Mouse (Mus musculus) embryonic stem cell, embryonic (primary cell): ENCODE results near the gene Setd3.

Source experiments
- CTCF ChIA-PET, 4 experiments: fragments of 300-600 bp in 2 of 4; fragments of 350-600 bp in 2 of 4; sonication (Branson Sonifier 250); formaldehyde crosslinking; loops; one replicate each; lab custom pipeline; 2022; ENCODE audit warnings: inconsistent platforms in 2 of 4; lab: Charles Lee
- POLR2A ChIA-PET, 4 experiments: fragments of 300-600 bp in 2 of 4; fragments of 350-600 bp in 2 of 4; sonication (Branson Sonifier 250); formaldehyde crosslinking; loops; one replicate each; lab custom pipeline; 2022; ENCODE audit warnings: antibody characterized with exemption in 4 of 4, inconsistent platforms in 1 of 4; lab: Charles Lee

Gene Setd3

DNA sequence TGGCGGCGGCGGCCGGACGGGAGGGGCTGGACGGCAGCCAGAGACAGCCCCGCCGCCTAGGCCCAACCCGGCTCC is at the start of gene Setd3:
Gene Setd3 (minus strand): TSS at position 69 of the 75 bp plus-strand sequence.
- ChIA-PET POLR2A (interaction anchor here in 3 of 4 experiments (0.6 to 10.1 kb wide), 45 partner anchors 8 to 376 kb away, joined by 3 to 92 read pairs (median 4); partner anchors contain the start of genes Cyp46a1 (in 2 of the 3), Ccdc85c (in 1 of the 3) and Evl (in 1 of the 3)), CTCF (interaction anchor here in 2 of 4 experiments (0.6 to 1.5 kb wide), 5 partner anchors 10 to 527 kb away, joined by 3 to 4 read pairs (median 3); no protein-coding TSS in a partner anchor)

DNA sequence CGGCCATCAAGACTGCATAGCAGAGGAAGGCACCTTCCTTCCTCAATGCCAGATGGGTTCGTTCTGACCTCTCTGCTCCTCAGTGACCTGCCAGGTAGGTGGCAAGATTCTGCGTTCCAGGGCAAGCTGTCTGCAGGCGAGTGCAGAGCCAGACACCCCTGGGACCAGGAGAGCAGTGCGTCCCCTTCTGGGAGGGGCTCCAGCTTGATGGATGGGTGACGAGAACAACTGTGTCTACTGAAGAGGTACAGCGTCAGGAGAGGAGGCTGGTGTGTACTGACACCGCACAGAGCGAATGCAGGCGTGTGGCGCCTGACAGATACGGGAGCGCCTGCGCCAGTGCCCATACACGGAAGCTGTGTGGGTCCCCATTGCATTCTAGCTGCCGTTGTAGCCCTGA is 48.4 kb upstream of the Setd3 start:
- CTCF ChIA-PET: interaction anchor here in 2 of 4 experiments (0.5 to 1.8 kb wide), 5 partner anchors 10 to 1865 kb away, joined by 3 to 8 read pairs (median 3); no protein-coding TSS in a partner anchor
- POLR2A ChIA-PET: interaction anchor here in 1 of 4 experiments (0.9 to 1.2 kb wide), 2 partner anchors 36 to 48 kb away, joined by 3 read pairs; no protein-coding TSS in a partner anchor

DNA sequence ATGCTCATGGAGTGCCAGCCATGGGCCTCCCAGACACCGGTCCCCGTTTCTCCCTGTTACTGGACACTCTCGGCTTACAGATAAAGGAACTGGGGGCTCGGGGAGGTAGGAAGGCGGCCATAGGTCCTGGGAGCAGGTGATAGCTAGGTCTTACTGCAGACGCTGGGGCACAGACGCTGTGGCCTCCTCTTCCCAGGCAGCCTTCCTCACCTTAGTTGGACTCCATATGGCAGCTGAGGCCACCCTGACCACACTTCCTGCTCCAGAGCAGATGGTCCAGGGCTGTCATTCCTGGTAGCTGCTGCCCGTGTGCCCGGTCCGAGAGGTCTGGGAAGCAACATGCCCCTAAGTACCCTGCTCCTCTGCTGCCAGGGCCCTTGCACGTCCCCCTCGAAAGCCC is 47.8 kb upstream of the Setd3 start:
- CTCF ChIA-PET: interaction anchor here in 2 of 4 experiments (0.5 to 1.8 kb wide), 4 partner anchors 9 to 1864 kb away, joined by 3 to 8 read pairs (median 4); no protein-coding TSS in a partner anchor
- POLR2A ChIA-PET: interaction anchor here in 2 of 4 experiments (0.5 to 1.2 kb wide), 3 partner anchors 36 to 47 kb away, joined by 3 read pairs; no protein-coding TSS in a partner anchor

DNA sequence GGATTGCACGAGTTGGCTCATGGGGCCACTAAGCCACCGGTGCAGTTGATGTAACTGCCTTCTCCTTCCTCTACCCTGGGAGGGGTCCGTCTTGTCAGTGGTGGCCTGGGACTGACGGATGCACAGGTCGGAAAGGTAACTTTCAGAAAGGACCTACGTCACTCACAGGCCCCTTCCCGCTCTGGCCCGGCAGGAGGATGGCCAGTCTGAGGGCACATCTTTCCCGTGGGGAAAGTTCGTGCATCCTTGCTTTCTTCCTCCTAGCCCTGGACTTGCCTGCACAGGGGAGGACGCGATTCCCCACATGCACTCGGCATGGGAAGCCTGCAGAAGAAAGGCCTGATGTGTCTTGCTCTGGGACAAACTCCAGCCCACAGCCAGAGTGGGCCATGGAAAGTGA is 47.1 kb upstream of the Setd3 start:
- POLR2A ChIA-PET: interaction anchor here in 2 of 4 experiments (0.7 to 1.4 kb wide), 6 partner anchors 10 to 329 kb away, joined by 3 to 6 read pairs (median 3); partner anchors contain the start of gene Evl (in 1 of the 2)
- CTCF ChIA-PET: interaction anchor here in 1 of 4 experiments (1.8 kb wide), 1 partner anchor 9 kb away, joined by 8 read pairs; no protein-coding TSS in a partner anchor

DNA sequence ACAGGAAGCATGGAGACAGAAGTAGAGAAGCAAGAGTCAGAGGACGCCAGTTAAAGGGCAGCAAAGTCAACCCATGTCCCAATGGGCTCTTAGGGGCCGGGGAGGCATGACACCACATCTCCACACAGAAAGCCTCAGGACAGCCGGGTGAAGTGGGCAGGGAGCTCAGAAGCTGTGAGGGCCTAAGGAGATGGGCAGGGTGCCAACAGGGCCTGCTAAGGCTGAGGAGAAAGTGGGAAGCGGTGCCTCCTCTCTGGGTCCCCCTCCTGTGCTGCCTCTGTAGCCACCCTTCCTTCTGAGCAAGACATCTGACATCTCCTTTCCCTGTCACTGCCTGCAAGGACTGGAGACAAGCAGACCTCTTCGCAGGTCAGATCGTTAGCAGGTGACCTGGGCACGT is 46.7 kb upstream of the Setd3 start:
- ChIA-PET POLR2A (interaction anchor here in 3 of 4 experiments (0.6 to 1.4 kb wide), 12 partner anchors 9 to 329 kb away, joined by 3 to 6 read pairs (median 3); partner anchors contain the start of gene Evl (in 1 of the 3)), CTCF (interaction anchor here in 3 of 4 experiments (0.6 to 1.8 kb wide), 5 partner anchors 8 to 310 kb away, joined by 3 to 8 read pairs (median 4); no protein-coding TSS in a partner anchor)

DNA sequence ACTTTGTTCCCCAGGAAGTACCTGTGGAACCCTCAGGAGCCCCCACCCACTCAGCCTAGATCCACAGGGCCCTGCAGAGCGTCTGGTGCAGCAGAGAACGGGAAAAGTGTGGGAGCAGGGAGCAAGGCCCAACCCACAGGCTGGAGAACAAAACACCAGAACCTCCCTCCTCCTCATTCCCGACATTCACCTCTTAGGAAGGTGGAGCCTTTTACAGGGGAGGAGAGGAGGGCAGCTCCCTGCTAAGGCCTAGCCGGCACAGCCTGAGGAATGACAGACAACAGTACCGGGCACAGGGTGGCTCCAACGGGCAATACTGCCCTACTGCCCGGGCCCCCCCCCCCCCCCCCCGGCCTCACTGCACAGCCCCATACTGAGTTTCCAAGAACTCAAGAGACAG is 44.2 kb upstream of the Setd3 start:
- ChIA-PET CTCF (interaction anchor here in 3 of 4 experiments (0.5 to 2.4 kb wide), 6 partner anchors 9 to 74 kb away, joined by 3 to 12 read pairs (median 5); no protein-coding TSS in a partner anchor), POLR2A (interaction anchor here in 3 of 4 experiments (0.6 to 2.2 kb wide), 10 partner anchors 9 to 740 kb away, joined by 3 to 9 read pairs (median 4); no protein-coding TSS in a partner anchor)

DNA sequence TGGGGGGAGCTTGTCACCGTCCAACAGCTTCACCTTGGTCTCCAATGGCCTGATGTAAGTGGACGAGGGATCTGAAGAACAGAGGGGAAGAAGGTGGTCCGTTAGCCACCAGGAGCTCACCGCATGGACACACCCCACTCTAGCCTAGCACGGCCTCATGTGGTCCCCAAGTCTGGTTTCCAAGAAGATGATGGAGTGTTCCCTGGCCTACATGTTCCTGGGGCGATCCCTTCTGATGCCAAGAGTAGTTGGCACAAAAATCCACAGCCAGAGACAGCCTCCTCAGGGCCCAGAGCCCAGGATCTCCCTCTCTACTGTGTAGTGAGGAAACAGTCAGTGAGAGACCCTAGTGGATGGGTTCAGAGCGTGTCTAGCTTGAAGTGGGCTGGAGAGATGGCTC is 42.6 kb upstream of the Setd3 start:
- ChIA-PET POLR2A (interaction anchor here in 1 of 4 experiments (1.3 to 1.4 kb wide), 2 partner anchors 10 to 13 kb away, joined by 3 to 4 read pairs; no protein-coding TSS in a partner anchor), CTCF (interaction anchor here in 2 of 4 experiments (0.8 to 1.4 kb wide), 9 partner anchors 8 to 100 kb away, joined by 3 to 9 read pairs (median 3); no protein-coding TSS in a partner anchor)

DNA sequence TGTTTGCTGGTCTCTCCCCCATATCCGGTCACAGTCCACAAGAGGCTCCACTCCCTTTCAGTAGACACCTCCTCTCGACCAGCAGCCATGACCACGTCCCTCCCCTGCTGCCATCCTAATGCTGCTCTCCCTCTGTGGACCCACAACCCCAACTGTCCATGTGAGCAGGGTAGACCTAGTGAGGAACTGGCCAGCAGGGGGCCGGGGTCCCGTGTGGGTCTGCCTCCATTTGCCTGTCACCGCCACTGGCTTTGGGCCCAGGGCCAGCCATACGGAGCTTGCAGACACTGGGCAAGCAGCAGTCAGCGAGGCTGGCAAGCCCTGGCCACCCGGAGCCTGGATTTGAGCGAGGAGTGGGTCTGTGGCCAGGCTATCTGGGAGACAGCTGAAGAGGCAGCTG is 42.1 kb upstream of the Setd3 start:
- POLR2A ChIA-PET: interaction anchor here in 2 of 4 experiments (0.6 to 1.4 kb wide), 4 partner anchors 10 to 396 kb away, joined by 3 to 7 read pairs (median 4); no protein-coding TSS in a partner anchor

DNA sequence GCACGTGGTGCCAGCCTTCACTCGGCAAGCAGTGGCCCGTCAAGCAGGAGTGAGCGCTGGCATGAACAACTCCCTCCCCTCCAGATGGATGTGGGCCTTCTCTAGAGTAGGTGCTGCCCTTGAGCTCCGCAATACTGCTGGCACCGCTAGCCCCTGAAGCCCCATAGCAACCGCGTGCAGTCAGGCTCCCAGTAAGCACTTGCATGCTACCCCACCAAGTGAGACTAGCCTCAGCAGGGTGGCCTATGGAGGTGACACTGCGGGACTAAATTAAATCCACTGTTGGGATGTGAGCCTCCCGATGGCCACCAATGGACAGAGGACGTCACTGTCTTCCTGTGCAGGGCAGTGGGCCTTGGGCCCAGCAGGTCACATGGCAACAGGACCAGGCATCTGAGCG is 41.5 kb upstream of the Setd3 start:
- POLR2A ChIA-PET: interaction anchor here in 1 of 4 experiments (0.6 kb wide), 2 partner anchors 74 to 396 kb away, joined by 5 to 7 read pairs; no protein-coding TSS in a partner anchor

More for the DNA sequence above, 42.1 kb upstream of the Setd3 start:
- CTCF ChIA-PET: interaction anchor here in 1 of 4 experiments (0.8 to 1.0 kb wide), 7 partner anchors 8 to 100 kb away, joined by 3 to 6 read pairs (median 3); no protein-coding TSS in a partner anchor

DNA sequence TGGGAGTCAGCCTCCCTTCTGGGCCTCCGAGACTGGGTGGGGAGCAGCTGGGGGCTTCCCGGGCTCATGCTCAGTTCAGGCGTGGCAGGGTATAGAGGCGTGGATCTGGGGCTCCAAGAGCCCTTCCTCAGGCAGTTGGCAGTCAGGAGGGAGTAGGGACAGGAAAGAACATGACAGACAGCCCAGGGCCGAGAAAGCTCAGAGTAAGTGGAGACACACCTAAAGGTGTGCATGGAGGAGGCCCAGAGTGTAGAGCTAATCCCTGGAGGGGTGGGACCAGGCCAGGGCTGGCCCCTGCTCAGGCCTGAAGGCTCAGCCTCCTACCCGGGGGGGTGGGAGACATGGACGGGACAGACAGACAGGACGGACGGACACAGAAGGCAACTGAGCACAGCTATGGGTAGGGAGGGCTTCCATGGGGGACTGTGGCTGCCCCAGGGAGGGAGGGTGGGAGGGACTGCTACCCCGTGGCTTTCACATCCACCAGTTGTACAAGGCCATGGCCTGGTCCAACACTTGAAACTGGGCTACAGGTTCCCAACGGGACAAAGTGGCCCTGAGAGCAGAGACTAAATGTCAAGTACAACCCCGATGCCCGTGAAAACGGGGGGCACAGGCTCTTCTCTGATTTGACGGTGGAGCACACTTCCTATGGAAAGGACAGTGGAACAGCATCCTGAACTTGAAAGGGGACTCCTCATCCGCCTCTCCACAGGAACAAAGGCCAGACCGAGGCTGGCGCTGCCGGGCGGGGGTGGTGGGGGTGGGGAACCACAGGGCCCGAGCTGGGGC is 40.9 kb upstream of the Setd3 start:
- POLR2A ChIA-PET: interaction anchor here in 2 of 4 experiments (0.7 to 1.3 kb wide), 6 partner anchors 9 to 54 kb away, joined by 3 to 5 read pairs (median 3); partner anchors contain the start of genes Ccnk (in 1 of the 2) and Setd3 (in 1 of the 2)
- CTCF ChIA-PET: interaction anchor here in 3 of 4 experiments (0.5 to 1.8 kb wide), 17 partner anchors 10 to 467 kb away, joined by 3 to 13 read pairs (median 4); partner anchors contain the start of gene Cyp46a1 (in 1 of the 3)

More for the DNA sequence above, 41.5 kb upstream of the Setd3 start:
- CTCF ChIA-PET: interaction anchor here in 2 of 4 experiments (1.0 to 1.1 kb wide), 3 partner anchors 76 to 113 kb away, joined by 3 to 5 read pairs (median 3); partner anchors contain the start of gene Cyp46a1 (in 1 of the 2)

DNA sequence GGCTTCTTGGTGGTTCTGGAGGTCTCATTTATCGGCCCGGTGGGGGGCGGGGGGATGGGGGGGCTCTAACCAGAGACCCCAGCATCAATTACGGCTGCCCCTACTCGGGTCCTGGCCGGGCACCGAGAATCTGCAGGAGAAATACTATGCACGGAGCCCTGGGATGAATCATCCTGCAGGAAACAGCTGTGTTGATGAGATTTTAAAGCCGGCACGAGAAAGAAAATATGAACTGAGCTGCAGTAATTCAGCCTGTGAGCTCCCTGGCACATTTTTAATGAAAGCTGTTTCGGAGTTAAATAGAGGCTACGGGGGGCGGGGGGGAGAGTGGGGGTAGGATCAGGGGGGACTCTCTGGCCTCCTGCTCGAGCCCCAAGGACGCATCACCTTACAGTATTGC is 40.0 kb upstream of the Setd3 start:
- POLR2A ChIA-PET: interaction anchor here in 2 of 4 experiments (0.8 to 1.3 kb wide), 5 partner anchors 8 to 55 kb away, joined by 3 to 5 read pairs (median 3); no protein-coding TSS in a partner anchor
- CTCF ChIA-PET: interaction anchor here in 3 of 4 experiments (0.5 to 2.4 kb wide), 14 partner anchors 10 to 328 kb away, joined by 3 to 13 read pairs (median 6); no protein-coding TSS in a partner anchor

DNA sequence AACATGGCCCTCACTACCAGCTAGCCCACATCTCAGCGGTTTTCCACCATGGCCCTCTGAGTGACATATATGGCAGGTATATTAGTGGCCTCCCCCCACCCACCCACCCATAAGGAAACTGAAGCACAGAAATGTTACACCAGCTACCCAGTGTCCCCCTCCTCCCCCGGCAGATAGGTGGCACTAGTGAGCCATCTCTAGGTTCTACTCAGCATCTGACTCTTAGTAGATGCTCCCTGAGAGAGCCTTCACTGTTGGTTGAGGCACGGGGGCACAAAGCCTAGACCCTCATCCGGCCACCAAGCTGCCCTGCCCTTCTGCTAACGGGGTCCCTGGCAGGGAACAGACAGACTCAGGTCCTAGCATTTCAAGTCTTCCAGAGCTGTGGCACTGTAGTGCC is 38.5 kb upstream of the Setd3 start:
- ChIA-PET CTCF (interaction anchor here (0.6 to 2.4 kb wide), 29 partner anchors 9 to 279 kb away, joined by 3 to 16 read pairs (median 4); no protein-coding TSS in a partner anchor), POLR2A (interaction anchor here in 3 of 4 experiments (0.6 to 1.7 kb wide), 5 partner anchors 12 to 1200 kb away, joined by 3 to 4 read pairs (median 3); no protein-coding TSS in a partner anchor)

DNA sequence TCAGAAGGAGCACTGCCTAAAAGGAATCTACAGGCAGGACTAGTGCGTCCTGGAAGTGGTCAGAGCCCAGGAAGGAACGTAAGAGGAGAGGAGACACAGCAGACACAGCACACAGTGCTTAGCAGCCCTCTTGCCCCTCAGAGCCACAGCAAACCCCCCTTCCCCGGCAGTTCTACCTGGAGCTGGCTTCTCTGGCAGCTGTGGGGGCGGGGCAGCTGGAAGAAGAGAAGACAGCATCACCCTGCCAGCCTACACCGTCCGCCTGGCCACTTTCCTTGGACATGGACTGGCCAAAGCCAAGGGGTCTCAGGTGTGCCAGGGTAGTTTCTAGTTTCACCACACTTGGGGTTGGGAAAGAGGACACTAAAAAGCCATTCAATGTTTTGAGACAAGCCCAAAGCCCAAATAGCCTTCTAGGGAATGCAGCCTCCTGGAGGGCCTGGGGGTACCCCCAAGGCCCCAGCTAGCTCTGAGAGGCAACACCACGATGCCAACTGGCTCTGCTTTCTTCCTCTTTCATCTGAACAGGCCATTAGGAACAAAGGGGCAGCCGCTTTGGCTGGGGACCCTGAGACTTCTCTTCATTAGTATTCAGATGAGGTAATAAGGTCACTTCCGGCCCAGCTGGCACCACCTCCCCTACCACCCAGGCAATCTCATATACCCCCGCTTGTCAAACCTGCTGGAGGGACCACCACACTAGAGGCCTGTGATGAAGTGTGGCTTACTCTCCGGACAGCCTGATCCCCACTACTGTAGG is 37.7 kb upstream of the Setd3 start:
- ChIA-PET POLR2A (interaction anchor here in 3 of 4 experiments (0.7 to 1.7 kb wide), 5 partner anchors 13 to 76 kb away, joined by 3 to 4 read pairs (median 3); partner anchors contain the start of genes Ccnk (in 1 of the 3) and Setd3 (in 1 of the 3)), CTCF (interaction anchor here (0.6 to 2.4 kb wide), 30 partner anchors 8 to 275 kb away, joined by 3 to 16 read pairs (median 4); no protein-coding TSS in a partner anchor)

DNA sequence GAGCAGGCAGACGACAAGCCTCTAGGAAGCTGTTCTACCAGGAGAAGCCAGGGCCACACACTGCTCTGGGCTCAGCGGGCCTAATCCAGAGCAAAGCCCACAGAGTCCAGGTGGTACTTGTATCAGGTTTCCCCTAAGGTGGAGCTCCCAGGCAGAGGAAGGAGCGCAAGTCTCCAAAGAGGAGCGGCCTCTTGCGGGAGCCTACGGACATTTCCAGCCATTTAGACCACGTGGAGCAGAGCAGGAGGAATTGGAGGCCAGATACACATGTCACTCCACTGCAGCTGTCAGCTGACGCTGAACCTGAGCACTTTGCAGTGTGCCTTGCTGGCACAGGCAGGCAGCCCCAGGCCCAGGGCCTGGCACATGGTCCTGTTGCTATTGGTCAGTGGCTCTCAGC is 36.0 kb upstream of the Setd3 start:
- ChIA-PET CTCF (interaction anchor here in 2 of 4 experiments (0.6 to 2.2 kb wide), 4 partner anchors 8 to 77 kb away, joined by 3 to 12 read pairs (median 5); no protein-coding TSS in a partner anchor), POLR2A (interaction anchor here in 3 of 4 experiments (0.6 to 1.8 kb wide), 4 partner anchors 10 to 39 kb away, joined by 3 to 6 read pairs (median 4); no protein-coding TSS in a partner anchor)

DNA sequence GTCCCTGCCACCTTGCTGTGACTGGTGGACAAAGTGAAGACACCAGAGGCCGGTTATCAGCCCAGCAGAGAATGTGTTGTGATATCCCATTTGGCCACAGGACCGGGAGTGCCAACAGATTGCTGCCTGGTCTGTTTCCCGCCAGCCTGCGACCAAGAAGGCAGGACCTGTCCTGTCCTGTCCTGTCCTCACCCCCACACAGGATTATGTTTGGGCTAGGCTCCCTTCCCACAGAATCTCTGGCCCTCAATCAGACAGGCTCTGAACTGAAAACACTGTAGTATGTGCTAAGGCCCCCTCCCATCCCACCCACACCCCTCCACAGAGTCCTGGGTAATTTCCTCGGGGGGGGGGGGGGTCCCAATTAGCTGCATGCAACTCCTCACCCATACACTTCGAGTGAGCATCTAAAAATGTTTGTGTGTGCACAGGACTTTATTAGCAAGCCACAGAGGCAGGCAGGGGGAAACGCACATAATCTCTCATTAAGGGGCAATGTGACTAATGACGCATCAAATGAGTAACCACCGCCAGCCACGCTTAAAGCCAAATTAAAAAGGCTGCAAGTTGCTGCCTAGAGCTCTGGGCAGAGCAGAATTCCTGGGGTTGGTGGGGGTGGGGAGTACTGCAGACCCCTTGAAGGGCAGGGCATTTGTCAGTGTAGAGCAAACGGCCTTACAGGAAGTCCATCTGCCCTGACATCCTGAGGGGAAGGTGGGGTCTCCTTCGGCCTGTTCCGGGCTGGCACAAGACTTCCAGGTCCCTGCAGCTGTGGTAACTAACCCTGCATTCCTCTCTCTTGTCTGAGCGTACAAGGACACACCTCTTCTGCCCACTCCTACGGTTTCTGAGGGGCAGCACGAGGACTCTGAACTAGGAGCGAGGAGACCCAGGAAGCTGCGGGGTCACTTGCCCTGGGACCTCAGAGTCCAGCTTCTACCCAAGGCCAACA is 34.3 kb upstream of the Setd3 start:
- CTCF ChIA-PET: interaction anchor here in 2 of 4 experiments (0.7 to 1.5 kb wide), 4 partner anchors 9 to 84 kb away, joined by 3 to 8 read pairs (median 3); no protein-coding TSS in a partner anchor

More for the DNA sequence above, 34.3 kb upstream of the Setd3 start:
- POLR2A ChIA-PET: interaction anchor here in 3 of 4 experiments (0.7 to 1.3 kb wide), 4 partner anchors 10 to 73 kb away, joined by 3 to 4 read pairs (median 3); no protein-coding TSS in a partner anchor
